15 mouse cellular contexts compared by ENCODE assay signal in genomic region chr1:186507956-186508355, GRCm38 (mm10).
DNase-seq lines count a peak whose midpoint lies in the region; ATAC-seq and TF ChIP-seq lines count a peak whose summit lies in the region.
"Had no signal": no experiment of that assay in that cellular context is flagged by ENCODE, and none has a peak within 500 bp of the region (broad histone marks: within the 10 kb centered on the region; RNA-seq: fewer than 3 reads in every experiment).

No protein-coding gene starts in this region.

- no peak for ATAC-seq in embryonic facial prominence, embryonic 15.5 days (ENCODE audit: insufficient number of reproducible peaks, low FRiP score, low TSS enrichment, low read depth)
- no peak for ATAC-seq in heart, postnatal 0 days (ENCODE audit: insufficient read depth, low read depth)
- no peak for ATAC-seq in stomach, embryonic 14.5 days (ENCODE audit: insufficient number of reproducible peaks, insufficient read depth, low FRiP score, low read depth)
- ATAC-seq: intestine, postnatal 0 days; Patski had no signal

- H3K9me3 ChIP-seq in embryonic facial prominence, embryonic 15.5 days (replicated peaks), result no peaks in the 10 kb centered on the region
- H3K9me3 ChIP-seq in heart, postnatal 0 days (replicated peaks; ENCODE audit: control insufficient read depth, low read length), result 0 out of 2 replicates have a peak, but pooled peaks cover 3% of the 10 kb centered on the region
- no peaks in the 10 kb centered on the region for H3K9me3 ChIP-seq in stomach, embryonic 14.5 days (ENCODE audit: control insufficient read depth, low read depth, low read length)
- H3K9me3 ChIP-seq: midbrain, embryonic 12.5 days; neural tube, embryonic 13.5 days had no signal

- H3K27ac ChIP-seq in kidney, adult 2 months (ENCODE audit: insufficient read depth, low read depth, low read length), result no peak overlapping the region
- H3K27ac ChIP-seq in embryonic facial prominence, embryonic 15.5 days (replicated peaks), result 0 out of 2 replicates have a peak overlapping the region, but pooled peaks have one; percentile 4
- H3K27ac ChIP-seq in heart, postnatal 0 days (ENCODE audit: low read depth), result 0 out of 2 replicates have a peak overlapping the region, but pooled peaks have one; percentile 40
- H3K27ac ChIP-seq in stomach, embryonic 14.5 days (ENCODE audit: low read length), result peak overlapping the region; percentile 64
- no peak overlapping the region for H3K27ac ChIP-seq in gastrocnemius, adult 2 months
- H3K27ac ChIP-seq: midbrain, embryonic 12.5 days; neural tube, embryonic 13.5 days had no signal

- WGBS in kidney, adult 2 months, result 81% methylated on average over 8 of the region's 8 CpGs
- 44% methylated on average over 8 of the region's 8 CpGs for WGBS in embryonic facial prominence, embryonic 15.5 days
- WGBS in heart, postnatal 0 days, result 72% methylated on average over 8 of the region's 8 CpGs
- 42% methylated on average over 8 of the region's 8 CpGs for WGBS in stomach, embryonic 14.5 days

- no peak for TF ChIP-seq CTCF in kidney, adult 2 months (conservative IDR thresholded peaks at IDR 0.05; ENCODE audit: insufficient read depth, insufficient read length, low read depth, low read length)
- no peak for TF ChIP-seq CTCF in heart, postnatal 0 days (IDR thresholded peaks at IDR 0.05; ENCODE audit: low read depth)
- no peak for TF ChIP-seq CTCF in gastrocnemius, adult 2 months (IDR thresholded peaks at IDR 0.05)

- intact Hi-C loops in gastrocnemius, adult 2 months (cut with DNase I), result no loop called here

- peak; percentile 6 to 22 for DNase-seq in kidney, postnatal 4 days
- no peak for DNase-seq in kidney, adult 2 months
- DNase-seq in heart, postnatal 0 days (ENCODE audit: low spot score), result no peak
- no peak for DNase-seq in spleen, postnatal 4 days (ENCODE audit: low spot score in 2 of 2)
- DNase-seq in gastrocnemius, adult 2 months, result no peak
- DNase-seq: adrenal gland, adult 2 months; cerebellum, postnatal 14 days; liver had no signal

- H3K27me3 ChIP-seq in kidney, adult 2 months (replicated peaks; ENCODE audit: control insufficient read depth, insufficient read depth, low read length), result no peaks in the 10 kb centered on the region
- no peaks in the 10 kb centered on the region for H3K27me3 ChIP-seq in embryonic facial prominence, embryonic 15.5 days
- no peaks in the 10 kb centered on the region for H3K27me3 ChIP-seq in heart, postnatal 0 days (ENCODE audit: control insufficient read depth, insufficient read depth, low read length)
- H3K27me3 ChIP-seq in stomach, embryonic 14.5 days (ENCODE audit: control insufficient read depth, insufficient read depth, low read length), result no peaks in the 10 kb centered on the region
- H3K27me3 ChIP-seq: CH12.LX; midbrain, embryonic 12.5 days; neural tube, embryonic 13.5 days; Patski had no signal

- H3K36me3 ChIP-seq in kidney, adult 2 months (ENCODE audit: control insufficient read depth, insufficient read depth, low read length), result no peaks in the 10 kb centered on the region
- H3K36me3 ChIP-seq in embryonic facial prominence, embryonic 15.5 days, result no peaks in the 10 kb centered on the region
- no peaks in the 10 kb centered on the region for H3K36me3 ChIP-seq in heart, postnatal 0 days (replicated peaks; ENCODE audit: control insufficient read depth, insufficient read depth, low read length)
- H3K36me3 ChIP-seq in stomach, embryonic 14.5 days (ENCODE audit: control insufficient read depth, insufficient read depth, low read length), result no peaks in the 10 kb centered on the region
- H3K36me3 ChIP-seq: midbrain, embryonic 12.5 days; neural tube, embryonic 13.5 days had no signal

- no peak for TF ChIP-seq POLR2A in kidney, adult 2 months (IDR thresholded peaks at IDR 0.05; ENCODE audit: low read depth, low read length)

- no peak overlapping the region for H3K4me2 ChIP-seq in embryonic facial prominence, embryonic 15.5 days (replicated peaks)
- H3K4me2 ChIP-seq in heart, postnatal 0 days (ENCODE audit: low read depth, low read length), result no peak overlapping the region
- no peak overlapping the region for H3K4me2 ChIP-seq in stomach, embryonic 14.5 days (replicated peaks; ENCODE audit: low read depth, low read length)
- H3K4me2 ChIP-seq: midbrain, embryonic 12.5 days; neural tube, embryonic 13.5 days had no signal

- H3K9ac ChIP-seq in embryonic facial prominence, embryonic 15.5 days, result no peak overlapping the region
- no peak overlapping the region for H3K9ac ChIP-seq in heart, postnatal 0 days (replicated peaks; ENCODE audit: low read depth, low read length)
- H3K9ac ChIP-seq in stomach, embryonic 14.5 days (replicated peaks; ENCODE audit: low read depth, low read length), result no peak overlapping the region
- H3K9ac ChIP-seq: midbrain, embryonic 12.5 days; neural tube, embryonic 13.5 days had no signal

- no peak overlapping the region for H3K4me3 ChIP-seq in kidney, adult 2 months (ENCODE audit: insufficient read depth, low read depth, low read length)
- no peak overlapping the region for H3K4me3 ChIP-seq in embryonic facial prominence, embryonic 15.5 days (replicated peaks)
- no peak overlapping the region for H3K4me3 ChIP-seq in heart, postnatal 0 days (ENCODE audit: low read depth, low read length)
- H3K4me3 ChIP-seq in stomach, embryonic 14.5 days (ENCODE audit: low read depth, low read length), result no peak overlapping the region
- no peak overlapping the region for H3K4me3 ChIP-seq in gastrocnemius, adult 2 months
- H3K4me3 ChIP-seq: midbrain, embryonic 12.5 days; neural tube, embryonic 13.5 days had no signal

- TF ChIP-seq EP300 in heart, postnatal 0 days (IDR thresholded peaks at IDR 0.05; ENCODE audit: low read depth), result no peak

- H3K4me1 ChIP-seq in kidney, adult 2 months (ENCODE audit: control insufficient read depth, insufficient read depth, low read length), result no peaks in the 10 kb centered on the region
- peaks cover 15% of the 10 kb centered on the region; the same call in 1 of the 2 replicates for H3K4me1 ChIP-seq in embryonic facial prominence, embryonic 15.5 days
- H3K4me1 ChIP-seq in heart, postnatal 0 days (ENCODE audit: control insufficient read depth, insufficient read depth), result peaks cover 4% of the 10 kb centered on the region; the same call in 1 of the 2 replicates
- 0 out of 2 replicates have a peak, but pooled peaks cover 6% of the 10 kb centered on the region for H3K4me1 ChIP-seq in stomach, embryonic 14.5 days (ENCODE audit: control insufficient read depth, insufficient read depth, low read length)

Comparison
In these comparisons a context has a peak if more than half of its experiments do, and no peak if none do; other contexts are left out.
1. DNase-seq: peak in kidney, postnatal 4 days (2 of 2); none in kidney, adult 2 months (single experiment), heart, postnatal 0 days (single experiment), spleen, postnatal 4 days (0 of 2) and gastrocnemius, adult 2 months (single experiment).
2. H3K27ac ChIP-seq: peak in embryonic facial prominence, embryonic 15.5 days (single experiment), heart, postnatal 0 days (single experiment) and stomach, embryonic 14.5 days (single experiment); none in kidney, adult 2 months (single experiment) and gastrocnemius, adult 2 months (single experiment).